21 mouse cellular contexts compared by ENCODE assay signal in the genomic region with DNA sequence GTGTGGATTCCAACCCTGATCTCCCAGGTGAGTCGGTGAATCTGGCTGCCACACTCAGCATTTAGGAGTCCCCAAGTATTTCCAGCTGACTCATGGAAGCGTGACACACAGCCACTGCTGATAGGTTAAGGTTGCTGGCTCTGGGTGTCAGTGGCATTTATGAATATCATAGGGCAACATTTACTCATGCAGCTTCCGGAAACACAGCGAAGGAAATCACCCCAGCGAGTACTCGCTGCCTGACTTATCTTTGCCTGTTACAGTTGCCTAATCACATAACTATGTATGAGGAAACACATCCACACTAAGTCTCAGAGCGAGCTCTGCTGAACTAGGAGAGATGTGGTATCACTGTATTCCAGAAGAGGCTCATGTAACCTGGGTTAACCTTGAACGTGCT.
DNase-seq lines count a peak whose midpoint lies in the region; ATAC-seq lines count a peak whose summit lies in the region.
"Had no signal": no experiment of that assay in that cellular context is flagged by ENCODE, and none has a peak within 500 bp of the region (broad histone marks: within the 10 kb centered on the region; RNA-seq: fewer than 3 reads in every experiment).

No protein-coding gene starts in this region.

- H3K27me3 ChIP-seq in heart, embryonic 16.5 days (ENCODE audit: control insufficient read depth, insufficient read depth, low read length), result peaks cover 3% of the 10 kb centered on the region; the same call in 1 of the 2 replicates
- H3K27me3 ChIP-seq in intestine, embryonic 16.5 days (replicated peaks; ENCODE audit: control insufficient read depth, insufficient read depth, low read length), result no peaks in the 10 kb centered on the region
- H3K27me3 ChIP-seq: embryonic facial prominence, embryonic 12.5 days; hindbrain, embryonic 15.5 days; liver, embryonic 13.5 days had no signal

- H3K36me3 ChIP-seq in heart, embryonic 16.5 days (ENCODE audit: control insufficient read depth, insufficient read depth), result no peaks in the 10 kb centered on the region
- H3K36me3 ChIP-seq in intestine, embryonic 16.5 days (ENCODE audit: control insufficient read depth, insufficient read depth, low read length), result no peaks in the 10 kb centered on the region
- H3K36me3 ChIP-seq: embryonic facial prominence, embryonic 12.5 days; hindbrain, embryonic 15.5 days; limb, embryonic 10.5 days; liver, embryonic 13.5 days had no signal

- no peak overlapping the region for H3K4me3 ChIP-seq in heart, embryonic 16.5 days (ENCODE audit: low read length)
- no peak overlapping the region for H3K4me3 ChIP-seq in intestine, embryonic 16.5 days (ENCODE audit: low read length)
- H3K4me3 ChIP-seq: embryonic facial prominence, embryonic 12.5 days; hindbrain, embryonic 15.5 days; limb, embryonic 10.5 days; liver, embryonic 13.5 days had no signal

- ATAC-seq in heart, embryonic 16.5 days (replicated peaks; ENCODE audit: extremely low read depth, insufficient read depth, low FRiP score), result peak; percentile 24; the same call in 1 of the 2 replicates
- ATAC-seq in intestine, embryonic 16.5 days, result peak; percentile 92

- H3K9me3 ChIP-seq in heart, embryonic 16.5 days (replicated peaks; ENCODE audit: control insufficient read depth, low read length), result 0 out of 2 replicates have a peak, but pooled peaks cover 2% of the 10 kb centered on the region
- H3K9me3 ChIP-seq in intestine, embryonic 16.5 days (ENCODE audit: control insufficient read depth, low read length), result no peaks in the 10 kb centered on the region
- H3K9me3 ChIP-seq: embryonic facial prominence, embryonic 12.5 days; hindbrain, embryonic 15.5 days; limb, embryonic 10.5 days; liver, embryonic 13.5 days had no signal

- H3K9ac ChIP-seq in heart, embryonic 16.5 days (ENCODE audit: low read length), result no peak overlapping the region
- no peak overlapping the region for H3K9ac ChIP-seq in intestine, embryonic 16.5 days (ENCODE audit: low read depth, low read length)
- H3K9ac ChIP-seq: embryonic facial prominence, embryonic 12.5 days; hindbrain, embryonic 15.5 days; liver, embryonic 13.5 days had no signal

- no peak overlapping the region for H3K27ac ChIP-seq in heart, embryonic 16.5 days (ENCODE audit: low read length)
- H3K27ac ChIP-seq in intestine, embryonic 16.5 days (ENCODE audit: low read length), result no peak overlapping the region
- H3K27ac ChIP-seq: embryonic facial prominence, embryonic 12.5 days; hindbrain, embryonic 15.5 days; limb, embryonic 10.5 days; liver, embryonic 13.5 days had no signal

- no peak overlapping the region for H3K4me2 ChIP-seq in heart, embryonic 16.5 days (ENCODE audit: low read depth, low read length)
- H3K4me2 ChIP-seq in intestine, embryonic 16.5 days (ENCODE audit: low read depth, low read length), result no peak overlapping the region
- H3K4me2 ChIP-seq: embryonic facial prominence, embryonic 12.5 days; hindbrain, embryonic 15.5 days; liver, embryonic 13.5 days had no signal

- DNase-seq in heart, adult 11 months, result no peak
- DNase-seq in 3T3-L1 (ENCODE audit: low read depth, low spot score), result peak; percentile 77
- DNase-seq in adrenal gland, adult 2 months, result peak; percentile 86
- no peak for DNase-seq in left cerebral cortex, postnatal 10 days (ENCODE audit: extremely low spot score in 1 of 2, low spot score in 2 of 2)
- no peak for DNase-seq in ovary, adult 18-20 months (ENCODE audit: low spot score)
- no peak for DNase-seq in T-cell, adult 2 months (ENCODE audit: low spot score)
- DNase-seq: B cell, adult 2 months; cerebellum, adult 2 months; gastrocnemius, postnatal 36 days; heart, postnatal 14 days; kidney, adult 2 months; kidney, postnatal 4 days; liver, embryonic 13.5 days; midbrain, embryonic 14.5 days; right cerebral cortex, postnatal 14 days; thymus, adult 2 months had no signal

- intact Hi-C loops in left cerebral cortex, postnatal 10 days (cut with DNase I), result no loop called here

- 35% methylated on average over 8 of the region's 8 CpGs for WGBS in heart, embryonic 16.5 days
- 57% methylated on average over 8 of the region's 8 CpGs for WGBS in intestine, embryonic 16.5 days

- peaks cover 3% of the 10 kb centered on the region; the same call in 1 of the 2 replicates for H3K4me1 ChIP-seq in heart, embryonic 16.5 days (ENCODE audit: control insufficient read depth, insufficient read depth, low read length)
- 0 out of 2 replicates have a peak, but pooled peaks cover 5% of the 10 kb centered on the region for H3K4me1 ChIP-seq in intestine, embryonic 16.5 days (ENCODE audit: control insufficient read depth, insufficient read depth, low read length)
- H3K4me1 ChIP-seq: liver, embryonic 13.5 days had no signal

Comparison
In these comparisons a context has a peak if more than half of its experiments do, and no peak if none do; other contexts are left out.
1. DNase-seq: peak in 3T3-L1 (single experiment) and adrenal gland, adult 2 months (single experiment); none in heart, adult 11 months (single experiment), left cerebral cortex, postnatal 10 days (0 of 2), ovary, adult 18-20 months (single experiment) and T-cell, adult 2 months (single experiment).